Comparison of ENCODE assay signal across 13 mouse cellular contexts in the genomic region with DNA sequence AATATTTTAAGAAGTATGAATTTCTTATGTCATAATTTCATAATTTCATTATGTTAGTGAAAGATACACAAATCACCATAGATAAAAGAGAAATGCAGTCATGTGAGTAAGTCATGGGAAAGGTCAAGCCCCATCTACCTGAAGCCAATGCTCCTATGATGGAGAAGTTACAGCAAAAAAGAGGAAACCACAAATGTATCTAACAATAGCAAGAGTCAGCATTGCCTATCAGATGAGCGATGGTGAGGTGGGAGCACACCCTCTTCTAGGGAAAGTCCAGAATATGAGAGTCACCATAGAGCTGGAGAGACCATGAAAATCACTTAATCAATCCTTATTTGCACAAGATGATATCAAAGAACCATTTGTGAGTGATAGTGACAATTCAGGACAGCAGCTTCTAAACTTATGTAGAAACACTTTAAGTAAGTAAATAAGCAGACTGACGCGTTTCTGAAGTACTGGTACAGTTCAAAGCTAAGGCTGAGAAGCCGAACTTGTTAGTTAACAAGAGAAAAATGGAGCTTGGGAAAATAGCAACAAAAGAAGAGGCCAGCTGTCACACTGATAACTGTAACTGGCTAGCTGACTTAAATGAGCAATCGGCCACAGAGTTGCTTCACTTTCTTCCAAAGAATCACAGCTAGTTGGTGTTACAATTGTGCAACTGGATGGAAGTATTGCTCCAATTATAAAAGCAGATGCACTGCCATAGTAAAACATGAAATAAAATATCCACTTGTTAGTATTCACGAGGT. TPM values are rescaled to one million over a fixed set of nuclear protein-coding genes. Genes with fewer than 3 reads are reported as not detected.
"Had no signal": no experiment of that assay in that cellular context is flagged by ENCODE, and none has a peak within 500 bp of the region (broad histone marks: within the 10 kb centered on the region; RNA-seq: fewer than 3 reads in every experiment).

No protein-coding gene starts in this region.

- H3K9ac ChIP-seq: limb, embryonic 13.5 days; liver, embryonic 14.5 days; midbrain, embryonic 13.5 days had no signal

- H3K27ac ChIP-seq: kidney, postnatal 0 days; limb, embryonic 13.5 days; liver, embryonic 14.5 days; macrophage; midbrain, embryonic 13.5 days had no signal

- H3K4me3 ChIP-seq: limb, embryonic 13.5 days; midbrain, embryonic 13.5 days had no signal

- DNase-seq: kidney, adult 9 months; kidney, postnatal 36 days; layer of hippocampus, adult 9-11 months; layer of hippocampus, postnatal 36 days; right cerebral cortex, adult 18-20 months; right cerebral cortex, postnatal 25 days; thymus, postnatal 4 days had no signal

- H3K4me1 ChIP-seq: limb, embryonic 13.5 days; midbrain, embryonic 13.5 days had no signal

- ATAC-seq: intestine, postnatal 0 days; midbrain, embryonic 13.5 days had no signal

- H3K4me2 ChIP-seq: limb, embryonic 13.5 days; midbrain, embryonic 13.5 days had no signal

- H3K36me3 ChIP-seq: limb, embryonic 13.5 days; midbrain, embryonic 13.5 days had no signal

- H3K9me3 ChIP-seq: limb, embryonic 13.5 days; midbrain, embryonic 13.5 days had no signal

- H3K27me3 ChIP-seq: limb, embryonic 13.5 days; midbrain, embryonic 13.5 days had no signal

RNA-seq across cellular contexts. Expression of a gene that starts 36.2 kb away (rescaled TPM):
- polyA plus RNA-seq: macrophage had no signal
